Mouse (Mus musculus) myocyte (in vitro differentiated cells): ENCODE results near the gene Bbs9.

Experiments
- CEBPB ChIP-seq: IDR thresholded peaks from 2 replicates; pipeline ENCODE4 v1.6.1; 2011; ENCODE audit warnings: mild to moderate bottlenecking, moderate library complexity; ENCODE audit not compliant: poor library complexity, insufficient read depth, severe bottlenecking
- E2F4 ChIP-seq: IDR thresholded peaks from one replicate; pipeline ENCODE4 v1.6.1; 2011; ENCODE audit warnings: mild to moderate bottlenecking, control low read depth, moderate library complexity; ENCODE audit not compliant: insufficient read depth
- MAX ChIP-seq: IDR thresholded peaks from one replicate; pipeline ENCODE4 v1.6.1; 2011; ENCODE audit warnings: low read depth, mild to moderate bottlenecking, control low read depth
- MYOD1 ChIP-seq, 3 experiments: IDR thresholded peaks; one replicate each; pipeline ENCODE4 v1.6.1; 2011; ENCODE audit warnings: control low read depth in 2 of 3, low read depth in 2 of 3, mild to moderate bottlenecking in 2 of 3, moderate library complexity in 1 of 3; ENCODE audit not compliant: insufficient read length in 2 of 3, control insufficient read depth in 1 of 3
- MYOG ChIP-seq, 3 experiments: IDR thresholded peaks; one replicate each; pipeline ENCODE4 v1.6.1; 2011; ENCODE audit warnings: control low read depth in 2 of 3, low read depth in 2 of 3, mild to moderate bottlenecking in 2 of 3; ENCODE audit not compliant: insufficient read length in 2 of 3, control insufficient read depth in 1 of 3, insufficient read depth in 1 of 3
- POLR2A ChIP-seq: IDR thresholded peaks from one replicate; pipeline ENCODE4 v1.6.1; 2011; ENCODE audit warnings: low read depth, mild to moderate bottlenecking, control low read depth, moderate library complexity; ENCODE audit not compliant: insufficient read length
- POLR2AphosphoS2 ChIP-seq: IDR thresholded peaks from one replicate; pipeline ENCODE4 v1.6.1; 2011; ENCODE audit warnings: low read depth, control low read depth; ENCODE audit not compliant: insufficient read length
- REST ChIP-seq: IDR thresholded peaks from one replicate; pipeline ENCODE4 v1.6.1; 2011; ENCODE audit warnings: mild to moderate bottlenecking, control low read depth, moderate library complexity; ENCODE audit not compliant: insufficient read depth, insufficient read length
- SRF ChIP-seq: IDR thresholded peaks from one replicate; pipeline ENCODE4 v1.6.1; 2011; ENCODE audit warnings: low read depth; ENCODE audit not compliant: control insufficient read depth, insufficient read length
- TCF12 ChIP-seq: IDR thresholded peaks from one replicate; pipeline ENCODE4 v1.6.1; 2011; ENCODE audit warnings: mild to moderate bottlenecking, control low read depth; ENCODE audit not compliant: poor library complexity, insufficient read depth, severe bottlenecking
- TCF3 ChIP-seq: IDR thresholded peaks from one replicate; pipeline ENCODE4 v1.6.1; 2011; ENCODE audit warnings: low read depth, control low read depth; ENCODE audit not compliant: insufficient read length
- USF1 ChIP-seq: IDR thresholded peaks from one replicate; pipeline ENCODE4 v1.6.1; 2011; ENCODE audit warnings: low read depth, mild to moderate bottlenecking, control low read depth, moderate library complexity

- no peak for TF ChIP-seq CEBPB
- TF ChIP-seq MAX, result no peak
- TF ChIP-seq E2F4, result no peak
- TF ChIP-seq TCF3, result no peak
- TF ChIP-seq POLR2A, result no peak
- TF ChIP-seq MYOG (IDR thresholded peaks at IDR 0.05; ENCODE audit: control insufficient read depth in 1 of 3, insufficient read depth in 1 of 3, insufficient read length in 2 of 3, low read depth in 2 of 3), result no peak
- no peak for TF ChIP-seq TCF12
- TF ChIP-seq USF1, result no peak
- TF ChIP-seq POLR2AphosphoS2, result no peak
- no peak for TF ChIP-seq REST
- no peak for TF ChIP-seq MYOD1 (IDR thresholded peaks at IDR 0.05; ENCODE audit: control insufficient read depth in 1 of 3, insufficient read length in 2 of 3, low read depth in 2 of 3)
- TF ChIP-seq SRF, result no peak
Measured at GRCm38 (mm10) chr9:22484562-22485308, 9.2 kb downstream of the Bbs9 start.
